Mouse (Mus musculus) C2C12 (cell line): Measurements from ENCODE around the gene Dnase1l3. TPM values are rescaled to one million over a fixed set of nuclear protein-coding genes. Genes with fewer than 3 reads are reported as not detected.

Experiments
- H3K27me3 ChIP-seq: one replicate; pipeline ENCODE4 v1.6.1; 2011; ENCODE audit not compliant: control insufficient read depth, insufficient read depth, insufficient read length
- H3K36me3 ChIP-seq: one replicate; pipeline ENCODE4 v1.6.1; 2011; ENCODE audit not compliant: control insufficient read depth, insufficient read depth
- H3K4me3 ChIP-seq: one replicate; pipeline ENCODE4 v1.5.1; 2011; ENCODE audit warnings: mild to moderate bottlenecking, control low read depth; ENCODE audit not compliant: poor library complexity, insufficient read depth, severe bottlenecking
- H3K79me2 ChIP-seq: one replicate; pipeline ENCODE4 v1.6.1; 2011; ENCODE audit not compliant: control insufficient read depth, insufficient read depth
- H3K79me3 ChIP-seq: one replicate; pipeline ENCODE4 v1.6.1; 2011; ENCODE audit warnings: low read depth, control low read depth
- H3ac ChIP-seq: one replicate; pipeline ENCODE3; 2011; ENCODE audit warnings: low read depth; ENCODE audit not compliant: control insufficient read depth, insufficient read length
- CEBPB ChIP-seq: IDR thresholded peaks from one replicate; pipeline ENCODE4 v1.6.1; 2011; ENCODE audit warnings: low read depth, mild to moderate bottlenecking, control low read depth, moderate library complexity
- CTCF ChIP-seq: IDR thresholded peaks from one replicate; pipeline ENCODE4 v1.5.1; 2011; ENCODE audit not compliant: control insufficient read depth, insufficient read depth, insufficient read length
- FOSL1 ChIP-seq: IDR thresholded peaks from one replicate; pipeline ENCODE4 v1.8.0; 2011; ENCODE audit warnings: mild to moderate bottlenecking, low read length; ENCODE audit not compliant: poor library complexity, insufficient read depth, severe bottlenecking
- MAX ChIP-seq: IDR thresholded peaks from one replicate; pipeline ENCODE4 v1.6.1; 2011; ENCODE audit warnings: mild to moderate bottlenecking, control low read depth
- MYOD1 ChIP-seq: IDR thresholded peaks from one replicate; pipeline ENCODE4 v1.6.1; 2011; ENCODE audit warnings: low read depth; ENCODE audit not compliant: control insufficient read depth, insufficient read length
- MYOG ChIP-seq: IDR thresholded peaks from one replicate; pipeline ENCODE4 v1.6.1; 2011; ENCODE audit not compliant: control insufficient read depth, insufficient read length; ENCODE audit errors: extremely low read depth
- USF1 ChIP-seq: IDR thresholded peaks from one replicate; pipeline ENCODE4 v1.6.1; 2011; ENCODE audit warnings: low read depth, mild to moderate bottlenecking, control low read depth, moderate library complexity
- polyA plus RNA-seq: library from polyadenylated mRNA; unstranded; fragments of >200 nt; fragmentation: generic; extraction: Trizol; gene quantifications from one replicate; pipeline ENCODE4 v1.2.1, GENCODE M21; 2012; ENCODE audit warnings: missing spikeins

The Dnase1l3 gene
- polyA plus RNA-seq, 1 experiment: not detected

DNA sequence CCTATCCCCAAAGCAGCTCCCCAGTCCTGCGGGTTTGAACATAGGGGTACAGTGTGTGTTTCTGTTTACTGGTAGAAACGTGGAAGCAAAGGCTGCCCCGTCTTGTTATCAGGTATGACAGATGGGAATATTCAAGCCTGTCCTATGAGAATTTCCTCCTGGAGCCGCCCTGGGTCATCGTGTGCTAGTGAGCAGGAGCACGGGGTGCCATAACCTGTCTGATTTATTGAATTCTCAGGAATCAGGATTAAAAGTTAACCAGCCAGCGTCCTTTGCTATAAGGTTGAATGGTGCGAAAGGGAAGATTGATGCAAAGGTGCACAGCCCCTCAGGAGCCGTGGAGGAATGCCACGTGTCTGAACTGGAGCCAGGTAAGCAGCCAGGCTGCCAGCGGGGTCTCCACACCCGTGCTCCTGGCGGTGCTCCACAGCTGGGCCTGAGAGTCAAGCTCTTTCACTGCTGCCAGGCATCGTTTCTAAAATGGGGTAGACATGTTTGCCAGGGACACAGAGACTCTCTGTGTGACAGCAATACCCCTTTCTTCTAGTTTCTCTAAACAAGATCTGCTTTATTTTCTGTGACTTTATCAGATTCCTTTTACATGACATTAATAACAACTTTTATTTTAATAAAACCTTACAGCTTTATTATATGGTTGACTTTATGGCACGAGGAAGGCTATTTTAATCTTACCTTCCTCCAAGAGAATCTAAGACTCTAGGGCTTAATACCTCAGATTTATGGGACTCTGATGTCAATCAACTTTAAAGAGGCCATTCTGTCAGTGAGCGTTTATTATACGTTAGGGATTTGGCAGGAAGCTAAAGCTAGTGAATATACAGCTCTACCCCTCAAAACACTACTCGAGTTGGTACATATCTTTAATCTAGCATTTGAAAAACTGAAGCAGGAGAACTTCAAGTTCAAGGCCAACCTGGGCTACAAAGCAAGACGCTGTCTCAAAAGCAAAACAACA, 55.3 kb downstream of the Dnase1l3 start:
- no peak overlapping the region for H3ac ChIP-seq
- H3K79me2 ChIP-seq: peaks cover 6% of the 10 kb centered on the region
- H3K36me3 ChIP-seq: peaks cover 96% of the 10 kb centered on the region
- TF ChIP-seq CTCF: no peak
- no peak overlapping the region for H3K4me3 ChIP-seq
- no peaks in the 10 kb centered on the region for H3K27me3 ChIP-seq
- no peaks in the 10 kb centered on the region for H3K79me3 ChIP-seq

DNA sequence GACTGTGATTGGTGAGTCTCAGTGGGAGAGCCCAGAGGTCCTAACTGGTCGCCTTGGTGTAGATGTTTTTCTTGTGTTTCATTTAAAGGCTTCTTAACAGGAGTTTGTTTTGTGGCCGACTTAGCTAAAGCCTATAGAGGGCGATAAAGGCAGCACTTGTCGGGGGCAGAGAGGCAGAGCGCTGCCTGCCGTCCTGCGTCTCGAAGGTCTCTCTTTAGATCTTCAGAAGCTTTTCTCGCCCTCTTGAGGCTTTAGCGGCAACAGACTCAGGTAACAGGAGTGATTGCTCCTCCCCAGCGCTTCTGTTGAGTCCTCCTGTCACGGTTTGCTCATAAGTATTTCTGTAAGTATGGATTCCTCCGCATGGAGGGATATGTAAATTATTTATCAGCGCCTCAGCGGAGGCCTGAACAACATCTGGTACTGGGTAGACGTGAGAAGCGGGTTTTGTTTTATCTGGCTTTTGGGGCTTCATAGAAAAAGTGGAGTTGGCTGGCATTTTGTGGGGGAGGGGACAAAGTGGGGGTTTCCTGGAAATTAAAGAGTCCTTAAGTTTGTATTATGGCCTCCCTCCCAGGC, 57.2 kb downstream of the Dnase1l3 start:
- no peaks in the 10 kb centered on the region for H3K79me3 ChIP-seq
- H3K27me3 ChIP-seq: no peaks in the 10 kb centered on the region
- peaks cover 6% of the 10 kb centered on the region for H3K79me2 ChIP-seq
- no peak for TF ChIP-seq MYOG
- TF ChIP-seq FOSL1: no peak
- TF ChIP-seq CEBPB: no peak
- TF ChIP-seq MYOD1: no peak
- no peak for TF ChIP-seq CTCF
- no peak for TF ChIP-seq USF1
- no peak for TF ChIP-seq MAX
- H3K4me3 ChIP-seq: no peak overlapping the region
- peaks cover 96% of the 10 kb centered on the region for H3K36me3 ChIP-seq
- no peak overlapping the region for H3ac ChIP-seq

DNA sequence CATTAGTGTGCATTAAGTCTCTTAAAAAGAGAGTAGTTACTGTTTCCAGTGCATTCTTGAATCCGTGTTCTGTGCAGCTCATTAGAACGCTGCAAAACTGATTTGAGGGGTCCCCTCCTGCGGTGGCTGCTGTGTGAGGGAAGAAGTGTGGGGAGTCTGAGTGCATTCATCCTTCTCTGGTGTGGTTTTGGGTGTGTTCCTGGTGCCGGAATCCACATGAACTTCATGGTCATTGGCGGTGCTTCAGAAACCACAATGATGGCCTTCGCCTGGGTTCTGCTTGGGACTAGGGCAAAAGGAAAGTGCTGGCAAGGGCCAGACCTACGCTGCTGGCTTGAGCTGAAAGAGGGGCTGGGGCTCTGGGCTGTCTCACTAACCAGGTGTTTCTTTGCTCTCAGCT, 60.2 kb downstream of the Dnase1l3 start:
- Histone ChIP-seq H3ac (no peak overlapping the region), H3K79me3 (peaks cover 2% of the 10 kb centered on the region), H3K27me3 (no peaks in the 10 kb centered on the region), H3K36me3 (peaks cover 97% of the 10 kb centered on the region), H3K79me2 (peaks cover 6% of the 10 kb centered on the region), H3K4me3 (no peak overlapping the region)
- TF ChIP-seq FOSL1: no peak
- TF ChIP-seq MYOD1: no peak
- no peak for TF ChIP-seq CEBPB
- no peak for TF ChIP-seq MAX
- TF ChIP-seq MYOG: no peak
- no peak for TF ChIP-seq CTCF
- no peak for TF ChIP-seq USF1

DNA sequence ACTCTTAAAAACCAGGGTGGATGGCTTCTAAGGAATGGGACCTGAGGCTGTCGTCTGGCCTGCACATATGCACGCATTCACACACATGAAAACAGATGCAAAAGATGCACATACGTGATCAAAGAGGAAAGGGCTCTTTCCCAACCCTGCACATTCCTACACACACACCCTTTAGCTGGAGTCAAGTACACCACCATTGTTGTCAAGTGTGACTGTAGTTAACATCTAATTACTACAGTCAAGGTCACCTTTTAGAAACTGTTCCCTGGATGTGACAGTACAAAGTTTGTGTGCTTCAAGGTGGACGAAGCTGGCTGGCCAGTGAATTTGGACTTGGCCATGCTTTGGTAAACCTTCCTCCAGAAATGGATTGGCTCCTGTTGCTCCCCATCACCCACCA, 62.2 kb downstream of the Dnase1l3 start:
- Histone ChIP-seq H3K27me3 (no peaks in the 10 kb centered on the region), H3K79me3 (peaks cover 5% of the 10 kb centered on the region), H3ac (no peak overlapping the region), H3K36me3 (peaks cover 92% of the 10 kb centered on the region), H3K79me2 (peaks cover 6% of the 10 kb centered on the region), H3K4me3 (no peak overlapping the region)
- no peak for TF ChIP-seq CTCF
- no peak for TF ChIP-seq USF1
- no peak for TF ChIP-seq MAX
- TF ChIP-seq CEBPB: no peak
- no peak for TF ChIP-seq MYOG
- no peak for TF ChIP-seq MYOD1
- no peak for TF ChIP-seq FOSL1

DNA sequence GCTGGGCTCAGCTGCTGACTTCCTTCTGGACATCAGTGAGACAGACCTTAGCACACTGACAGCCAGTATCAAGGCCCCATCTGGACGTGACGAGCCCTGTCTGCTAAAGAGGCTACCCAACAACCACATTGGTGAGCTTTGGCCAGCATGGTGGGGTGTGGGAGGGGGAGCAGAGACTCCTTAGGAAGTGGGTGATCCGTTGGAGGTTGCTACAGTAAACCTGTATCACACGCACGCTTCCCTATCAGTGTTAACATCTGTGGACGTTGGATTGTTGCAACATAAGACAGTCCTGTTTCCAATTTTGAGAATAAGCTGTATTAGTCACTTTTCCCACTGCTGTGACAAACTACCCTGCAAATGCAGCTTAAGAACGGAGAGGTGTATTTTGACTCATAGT, 65.3 kb downstream of the Dnase1l3 start:
- no peaks in the 10 kb centered on the region for H3K27me3 ChIP-seq
- no peak overlapping the region for H3K4me3 ChIP-seq
- no peak overlapping the region for H3ac ChIP-seq
- TF ChIP-seq USF1 (no peak), MYOD1 (no peak), MYOG (no peak), CEBPB (no peak), FOSL1 (no peak), CTCF (no peak), MAX (no peak)
- H3K36me3 ChIP-seq: peaks cover 94% of the 10 kb centered on the region
- peaks cover 5% of the 10 kb centered on the region for H3K79me3 ChIP-seq
- H3K79me2 ChIP-seq: no peaks in the 10 kb centered on the region

DNA sequence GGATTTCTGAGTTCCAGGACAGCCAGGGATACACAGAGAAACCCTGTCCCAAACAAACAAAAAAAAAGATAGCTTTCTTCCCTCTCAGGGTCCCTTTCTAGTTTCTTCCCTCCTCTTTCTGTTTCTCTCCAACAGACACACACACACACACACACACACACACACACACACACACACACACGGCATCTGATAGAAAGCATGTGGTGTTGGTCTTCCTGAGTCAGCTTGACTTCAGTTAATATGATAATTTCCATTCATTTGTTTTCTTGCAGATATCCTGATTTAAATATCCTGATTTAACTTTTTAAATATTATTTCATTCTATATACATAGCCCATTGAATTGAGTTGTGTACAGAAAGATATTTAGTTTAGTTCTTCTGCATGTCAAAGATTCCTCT, 66.0 kb downstream of the Dnase1l3 start:
- TF ChIP-seq MYOD1 (no peak), CTCF (no peak), MAX (no peak), FOSL1 (no peak), CEBPB (no peak), MYOG (no peak), USF1 (no peak)
- Histone ChIP-seq H3K79me2 (no peaks in the 10 kb centered on the region), H3K79me3 (peaks cover 5% of the 10 kb centered on the region), H3K4me3 (no peak overlapping the region), H3K27me3 (no peaks in the 10 kb centered on the region), H3K36me3 (peaks cover 94% of the 10 kb centered on the region), H3ac (no peak overlapping the region)
